Mouse (Mus musculus) embryonic facial prominence, embryonic 15.5 days (tissue): ENCODE measurements at regions not wholly inside any gene's neighbourhood (a gene's known extent, or its start where the extent isn't known, plus 50 kb on each side); places are given as distances from the start of the nearest gene placed in this dataset.
"Not testable (repeated sequence)": the region's sequence is repeated elsewhere in the genome, so short reads cannot be mapped to it uniquely, and the experiment has no call there.

Experiments used
- ATAC-seq: fragments of 200-750 bp; cut with Nextera tagmentation; 2 replicates; pipeline ENCODE4 v1.8.0; 2017; ENCODE audit warnings: low read depth, moderate TSS enrichment; ENCODE audit not compliant: insufficient number of reproducible peaks, low FRiP score, low TSS enrichment
- H3K27ac ChIP-seq: fragments of 300-500 bp; sonication (generic); replicated peaks from 2 replicates; pipeline ENCODE4 v1.5.1; 2015; ENCODE audit warnings: mild to moderate bottlenecking, inconsistent platforms
- H3K27me3 ChIP-seq: fragments of 300-500 bp; sonication (generic); 2 replicates; pipeline ENCODE4 v1.6.1; 2015; ENCODE audit warnings: inconsistent platforms
- H3K36me3 ChIP-seq: fragments of 300-500 bp; sonication (generic); 2 replicates; pipeline ENCODE4 v1.6.1; 2015; ENCODE audit warnings: mild to moderate bottlenecking, inconsistent platforms
- H3K4me1 ChIP-seq: fragments of 300-500 bp; sonication (generic); 2 replicates; pipeline ENCODE4 v1.6.1; 2015; ENCODE audit warnings: inconsistent platforms
- H3K4me2 ChIP-seq: fragments of 300-500 bp; sonication (generic); replicated peaks from 2 replicates; pipeline ENCODE4 v1.6.1; 2015; ENCODE audit warnings: mild to moderate bottlenecking, inconsistent platforms
- H3K4me3 ChIP-seq: fragments of 300-500 bp; sonication (generic); replicated peaks from 2 replicates; pipeline ENCODE4 v1.5.1; 2015; ENCODE audit warnings: mild to moderate bottlenecking, inconsistent platforms
- H3K9ac ChIP-seq: fragments of 300-500 bp; sonication (generic); 2 replicates; pipeline ENCODE4 v1.6.1; 2015; ENCODE audit warnings: inconsistent platforms
- H3K9me3 ChIP-seq: fragments of 300-500 bp; sonication (generic); replicated peaks from 2 replicates; pipeline ENCODE4 v1.6.1; 2016; ENCODE audit warnings: inconsistent platforms
- WGBS: fragments of 180-500 bp; shearing (Covaris S2); methylation state at CpG from one replicate; pipeline ENCODE4 v1.1.7; 2015; 5-methylcytosine and 5-hydroxymethylcytosine counted together

DNA sequence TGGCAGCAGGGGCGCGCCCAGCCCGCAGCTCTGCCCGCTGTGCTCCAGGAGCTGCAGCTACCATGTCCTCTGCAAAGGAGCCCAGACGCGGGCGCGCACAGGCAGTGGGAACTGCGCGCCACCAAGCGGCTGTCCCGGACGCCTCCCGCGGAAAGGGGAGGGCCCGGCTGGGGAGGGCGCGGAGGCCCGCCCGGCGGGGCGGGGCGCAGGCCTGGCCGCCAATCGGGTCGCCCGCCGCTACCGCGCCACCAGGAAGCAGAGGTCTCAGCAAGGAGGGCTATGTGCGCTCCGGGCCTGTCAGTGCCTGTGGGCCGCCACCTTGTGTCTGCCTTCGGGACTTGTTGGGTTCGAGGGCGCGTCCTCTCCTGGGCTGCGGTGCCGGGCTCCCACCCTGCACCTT lies 367.0 kb upstream of the Ywhaq start:
- not testable (repeated sequence) for H3K27me3 ChIP-seq, H3K27ac ChIP-seq, H3K36me3 ChIP-seq, H3K4me1 ChIP-seq, H3K9ac ChIP-seq, H3K9me3 ChIP-seq
- H3K4me2 ChIP-seq, result peak overlapping the region; percentile 56
- WGBS, result 3% methylated on average over 38 of the region's 39 CpGs
- peak overlapping the region; percentile 46 for H3K4me3 ChIP-seq
- ATAC-seq, result 0 out of 2 replicates have a peak, but pooled peaks have one; percentile 39

DNA sequence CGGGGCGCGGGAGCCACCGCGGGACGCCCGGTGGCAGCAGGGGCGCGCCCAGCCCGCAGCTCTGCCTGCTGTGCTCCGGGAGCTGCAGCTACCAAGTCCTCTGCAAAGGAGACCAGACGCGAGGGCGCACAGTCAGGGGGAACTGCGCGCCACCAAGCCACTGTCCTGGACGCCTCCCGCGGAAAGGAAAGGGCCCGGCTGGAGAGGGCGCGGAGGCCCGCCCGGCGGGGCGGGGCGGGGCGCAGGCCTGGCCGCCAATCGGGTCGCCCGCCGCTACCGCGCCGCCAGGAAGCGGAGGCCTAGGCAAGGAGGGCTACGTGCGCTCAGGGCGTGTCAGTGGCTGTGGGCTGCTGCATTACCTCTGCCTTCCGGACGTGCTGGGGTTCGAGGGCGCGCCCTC lies 361.3 kb upstream of the Ywhaq start:
- Histone ChIP-seq H3K4me3 (0 out of 2 replicates have a peak overlapping the region, but pooled peaks have one; percentile 15), H3K4me2 (0 out of 2 replicates have a peak overlapping the region, but pooled peaks have one; percentile 22)
- not testable (repeated sequence) for H3K4me1 ChIP-seq, H3K9me3 ChIP-seq, H3K27me3 ChIP-seq, ATAC-seq, H3K36me3 ChIP-seq, H3K9ac ChIP-seq, H3K27ac ChIP-seq
- 3% methylated on average over 44 of the region's 45 CpGs for WGBS

DNA sequence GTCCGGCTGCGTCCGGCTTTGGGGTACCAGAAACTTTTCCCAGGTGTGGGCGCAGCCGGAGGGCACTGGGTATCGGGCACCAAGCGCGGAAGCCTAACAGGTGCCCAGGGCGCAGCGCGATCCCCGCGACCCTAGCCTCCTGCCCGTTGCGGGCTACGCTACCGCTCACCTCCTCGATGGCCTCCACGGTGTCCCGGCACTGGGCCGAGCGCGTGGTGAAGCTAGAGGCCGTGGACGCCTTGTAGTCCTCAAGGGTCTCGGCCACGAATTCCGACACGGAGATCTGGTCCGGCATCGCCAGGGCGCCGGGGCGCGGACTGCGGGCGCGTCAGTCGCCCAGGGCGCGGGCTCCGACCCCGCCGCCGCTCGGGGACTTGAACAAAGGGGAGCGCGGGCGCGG lies 360.9 kb upstream of the Ywhaq start:
- not testable (repeated sequence) for ATAC-seq, H3K9me3 ChIP-seq

DNA sequence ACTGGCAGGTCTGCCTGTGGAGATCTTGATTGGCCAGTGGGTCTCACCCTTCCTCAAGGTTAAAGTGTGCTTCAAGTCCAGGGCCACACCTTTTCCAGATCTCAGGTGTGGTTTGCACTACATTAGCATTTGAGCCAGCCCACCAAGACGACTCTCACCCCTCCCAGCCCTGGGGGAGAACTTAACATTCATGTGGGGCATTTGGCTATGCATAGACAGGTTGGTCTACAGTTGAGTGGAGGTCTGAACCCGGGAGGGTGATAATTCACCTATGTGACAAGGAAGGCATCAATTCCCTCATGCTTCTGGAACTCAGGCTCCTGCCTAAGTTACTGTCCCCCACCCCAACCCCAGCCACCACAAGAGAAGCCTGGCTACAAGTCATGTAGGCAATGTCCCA lies 350.3 kb upstream of the Ywhaq start:
- H3K4me1 ChIP-seq, H3K9ac ChIP-seq, H3K4me3 ChIP-seq, ATAC-seq, H3K27me3 ChIP-seq, H3K4me2 ChIP-seq, H3K36me3 ChIP-seq, H3K27ac ChIP-seq, H3K9me3 ChIP-seq: not testable (repeated sequence)
- WGBS, result 93% methylated on average over 2 of the region's 2 CpGs

More for the DNA sequence above, 360.9 kb upstream of the Ywhaq start:
- not testable (repeated sequence) for H3K27me3 ChIP-seq, H3K36me3 ChIP-seq, H3K4me1 ChIP-seq, H3K9ac ChIP-seq, H3K27ac ChIP-seq
- 0 out of 2 replicates have a peak overlapping the region, but pooled peaks have one; percentile 22 for H3K4me2 ChIP-seq
- 32% methylated on average over 50 of the region's 50 CpGs for WGBS
- peak overlapping the region; percentile 15; the same call in 1 of the 2 replicates for H3K4me3 ChIP-seq
